Mouse (Mus musculus) forebrain, embryonic 15.5 days (tissue): ENCODE measurements at regions not wholly inside any gene's neighbourhood (a gene's known extent, or its start where the extent isn't known, plus 50 kb on each side); places are given as distances from the start of the nearest gene placed in this dataset.

ENCODE experiments used
- ATAC-seq: fragments of 200-750 bp; cut with Nextera tagmentation; replicated peaks from 2 replicates; pipeline ENCODE4 v1.8.0; 2017; ENCODE audit warnings: mild to moderate bottlenecking, moderate TSS enrichment, moderate library complexity
- H3K27ac ChIP-seq: fragments of 300-500 bp; sonication (generic); replicated peaks from 2 replicates; pipeline ENCODE4 v1.5.1; 2015; ENCODE audit warnings: mild to moderate bottlenecking, inconsistent platforms
- H3K27me3 ChIP-seq: fragments of 300-500 bp; sonication (generic); 2 replicates; pipeline ENCODE4 v1.6.1; 2015; ENCODE audit warnings: inconsistent platforms
- H3K36me3 ChIP-seq: fragments of 300-500 bp; sonication (generic); 2 replicates; pipeline ENCODE4 v1.6.1; 2015; ENCODE audit warnings: mild to moderate bottlenecking, inconsistent platforms
- H3K4me1 ChIP-seq: fragments of 300-500 bp; sonication (generic); 2 replicates; pipeline ENCODE4 v1.6.1; 2015; ENCODE audit warnings: inconsistent platforms
- H3K4me2 ChIP-seq: fragments of 300-500 bp; sonication (generic); replicated peaks from 2 replicates; pipeline ENCODE4 v1.6.1; 2015; ENCODE audit warnings: mild to moderate bottlenecking, inconsistent platforms
- H3K4me3 ChIP-seq: fragments of 300-500 bp; sonication (generic); 2 replicates; pipeline ENCODE4 v1.5.1; 2015; ENCODE audit warnings: mild to moderate bottlenecking, inconsistent platforms
- H3K9ac ChIP-seq: fragments of 300-500 bp; sonication (generic); replicated peaks from 2 replicates; pipeline ENCODE4 v1.6.1; 2015; ENCODE audit warnings: mild to moderate bottlenecking, inconsistent platforms
- H3K9me3 ChIP-seq: fragments of 300-500 bp; sonication (generic); 2 replicates; pipeline ENCODE4 v1.6.1; 2016; ENCODE audit warnings: inconsistent platforms
- WGBS: fragments of 180-500 bp; shearing (Covaris S2); methylation state at CpG from one replicate; pipeline ENCODE4 v1.1.7; 2015; ENCODE audit warnings: mixed read lengths; 5-methylcytosine and 5-hydroxymethylcytosine counted together

DNA sequence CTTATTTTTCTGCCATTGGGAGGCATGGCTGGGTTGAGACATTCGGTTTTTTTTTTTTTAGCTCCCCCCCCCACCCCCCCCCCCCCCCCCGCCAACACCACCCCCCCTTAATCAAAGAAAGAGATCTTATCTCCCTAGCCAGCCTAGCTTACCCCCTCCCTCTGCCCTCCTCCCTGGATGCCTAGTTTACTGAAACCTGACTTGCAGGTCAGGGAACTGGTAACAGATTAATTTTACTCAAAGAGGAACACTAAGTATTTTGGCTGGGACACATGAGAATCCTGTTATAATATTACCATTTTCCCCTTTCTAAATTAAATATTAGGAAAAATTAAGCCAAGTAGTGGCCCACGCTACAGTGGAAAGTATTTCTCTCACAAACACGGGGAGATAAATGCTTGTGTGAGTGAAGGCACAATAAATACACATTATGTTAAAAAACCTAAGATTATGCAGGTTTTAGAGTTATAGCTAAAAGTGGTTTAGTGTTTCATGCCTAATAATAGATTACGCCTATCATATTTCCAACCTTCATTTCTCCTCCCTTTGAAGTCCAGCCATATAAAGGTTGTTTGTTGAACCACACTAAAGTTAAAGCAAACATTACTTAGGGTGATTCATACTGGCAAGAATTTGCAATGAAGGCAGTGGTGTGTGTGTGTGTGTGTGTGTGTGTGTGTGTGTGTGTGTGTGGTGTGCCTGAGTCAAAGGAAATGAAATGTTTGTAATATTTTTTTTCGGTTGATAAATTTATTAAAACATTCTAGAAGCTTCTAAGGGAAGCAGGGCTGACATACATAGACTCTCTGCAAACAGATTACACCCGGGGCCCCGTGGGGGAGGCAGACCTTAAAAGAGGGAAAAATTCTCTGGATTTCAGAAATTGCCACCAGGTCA lies 76.0 kb upstream of the Arid5b start:
- H3K4me2 ChIP-seq, result no peak overlapping the region
- H3K4me1 ChIP-seq, result peaks cover 24% of the 10 kb centered on the region
- H3K27ac ChIP-seq, result peak overlapping the region; percentile 72
- H3K4me3 ChIP-seq, result no peak overlapping the region
- H3K9ac ChIP-seq, result no peak overlapping the region
- H3K36me3 ChIP-seq, result no peaks in the 10 kb centered on the region
- no peaks in the 10 kb centered on the region for H3K27me3 ChIP-seq
- no peak for ATAC-seq
- 32% methylated on average over 8 of the region's 8 CpGs for WGBS
- no peaks in the 10 kb centered on the region for H3K9me3 ChIP-seq

DNA sequence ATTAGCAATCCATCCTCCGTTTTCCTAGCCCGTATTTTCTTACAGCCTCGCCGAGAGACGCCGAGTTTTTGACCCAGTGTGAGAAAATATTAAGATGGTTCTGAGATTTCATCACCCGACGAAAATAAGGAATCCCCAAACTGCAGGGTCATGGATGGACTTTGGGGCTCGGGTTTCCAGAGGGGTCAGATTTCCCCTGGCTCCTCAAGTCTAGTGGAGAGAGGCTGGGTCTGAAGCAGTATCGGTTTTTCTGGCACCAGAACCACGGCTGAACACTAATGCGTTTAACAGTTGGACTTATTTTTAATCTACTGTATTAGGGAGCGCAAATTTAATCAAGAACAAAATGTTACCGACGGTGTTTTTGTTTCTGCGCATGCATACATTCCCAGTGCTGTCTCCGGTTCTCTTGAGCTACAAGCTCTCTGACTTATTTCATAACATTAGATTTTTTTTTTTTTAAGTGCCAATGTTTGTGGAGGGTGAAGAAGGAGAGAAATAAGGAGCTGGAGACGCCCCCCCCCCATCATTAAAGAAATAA lies 75.2 kb upstream of the Arid5b start:
- no peaks in the 10 kb centered on the region for H3K27me3 ChIP-seq
- ATAC-seq, result no peak
- no peaks in the 10 kb centered on the region for H3K9me3 ChIP-seq
- 78% methylated on average over 18 of the region's 18 CpGs for WGBS
- H3K9ac ChIP-seq, result no peak overlapping the region
- peaks cover 24% of the 10 kb centered on the region for H3K4me1 ChIP-seq
- no peak overlapping the region for H3K4me3 ChIP-seq
- H3K36me3 ChIP-seq, result no peaks in the 10 kb centered on the region
- H3K27ac ChIP-seq, result no peak overlapping the region
- no peak overlapping the region for H3K4me2 ChIP-seq

DNA sequence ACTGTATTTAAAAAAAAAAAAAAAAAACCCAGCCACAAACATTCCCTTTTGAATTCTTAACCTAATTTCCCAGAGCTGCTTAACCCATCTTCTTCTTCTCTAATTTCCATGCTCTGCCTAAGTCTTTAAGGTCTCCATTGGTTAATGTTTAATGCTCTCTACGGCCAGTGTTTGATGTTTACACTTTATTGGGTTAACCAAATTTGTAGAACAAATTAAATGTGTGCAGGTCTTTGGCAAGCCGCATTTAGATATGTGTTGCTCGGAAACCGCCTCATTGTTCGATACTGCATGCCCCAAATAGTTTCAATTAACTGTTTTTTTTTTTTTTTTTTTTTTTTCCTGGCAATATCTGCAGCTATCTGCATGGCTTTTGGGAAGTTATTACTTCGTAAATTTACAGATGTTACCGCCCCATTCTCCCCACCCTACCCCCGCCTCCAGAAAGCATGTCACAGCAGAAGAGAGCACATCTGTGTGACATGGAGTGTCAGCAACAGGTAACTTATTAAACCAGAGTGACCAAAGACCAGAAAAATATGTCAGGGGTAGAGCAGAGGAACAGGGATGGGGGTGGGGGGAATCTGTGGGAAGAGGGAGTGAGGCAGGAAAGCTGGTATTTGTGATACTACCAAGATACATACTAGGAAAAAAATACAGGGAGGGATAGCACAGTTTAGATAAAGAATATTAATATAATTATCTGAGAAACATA lies 73.5 kb upstream of the Arid5b start:
- no peak for ATAC-seq
- Histone ChIP-seq H3K9ac (no peak overlapping the region), H3K4me1 (peaks cover 24% of the 10 kb centered on the region), H3K36me3 (no peaks in the 10 kb centered on the region), H3K9me3 (no peaks in the 10 kb centered on the region), H3K4me2 (no peak overlapping the region), H3K27me3 (no peaks in the 10 kb centered on the region), H3K27ac (no peak overlapping the region), H3K4me3 (no peak overlapping the region)
- WGBS, result 58% methylated on average over 8 of the region's 8 CpGs

DNA sequence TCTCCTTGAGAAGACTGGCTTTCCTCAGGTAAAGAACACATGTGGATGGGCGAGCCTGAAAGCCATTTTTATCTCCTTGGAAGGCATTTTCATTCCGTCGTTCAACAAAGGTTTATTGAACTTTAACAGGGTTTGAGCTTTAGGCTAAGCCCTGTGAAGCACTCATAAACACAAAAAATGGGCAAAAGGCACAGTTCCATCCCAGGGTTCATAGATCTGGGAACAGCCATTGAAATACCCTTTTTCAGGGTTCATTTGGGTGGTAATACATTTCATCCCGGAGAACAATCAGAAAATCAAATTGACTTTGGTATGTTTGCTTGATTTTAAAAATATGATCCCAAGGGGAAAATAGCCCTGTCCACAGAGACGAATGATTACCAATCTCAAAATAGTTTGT lies 72.9 kb upstream of the Arid5b start:
- no peak for ATAC-seq
- H3K4me1 ChIP-seq, result peaks cover 24% of the 10 kb centered on the region
- WGBS, result 87% methylated on average over 5 of the region's 5 CpGs
- H3K27ac ChIP-seq, result no peak overlapping the region
- no peaks in the 10 kb centered on the region for H3K36me3 ChIP-seq
- no peaks in the 10 kb centered on the region for H3K27me3 ChIP-seq
- no peak overlapping the region for H3K4me2 ChIP-seq
- no peak overlapping the region for H3K9ac ChIP-seq
- H3K4me3 ChIP-seq, result no peak overlapping the region
- no peaks in the 10 kb centered on the region for H3K9me3 ChIP-seq

DNA sequence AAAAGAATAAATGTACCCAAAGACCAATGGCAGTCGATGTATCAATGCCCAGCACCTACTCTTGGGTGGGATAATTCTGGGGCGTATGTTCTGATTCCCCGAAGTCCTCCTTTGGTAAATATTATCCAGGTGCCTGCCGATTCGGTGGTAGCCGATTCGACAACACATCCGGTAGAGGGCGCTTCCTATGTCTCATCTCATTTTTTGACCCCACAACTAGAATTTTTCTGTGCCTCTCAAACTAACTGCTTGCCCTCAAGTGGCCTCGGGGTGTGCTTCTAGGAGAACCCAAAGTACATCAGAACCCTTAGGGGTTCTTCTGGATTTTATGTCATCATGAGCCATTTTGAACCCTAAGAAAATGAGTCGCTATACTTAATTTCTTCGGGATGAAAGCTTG lies 72.3 kb upstream of the Arid5b start:
- H3K36me3 ChIP-seq, result no peaks in the 10 kb centered on the region
- H3K4me1 ChIP-seq, result peaks cover 20% of the 10 kb centered on the region
- H3K9ac ChIP-seq, result no peak overlapping the region
- no peak overlapping the region for H3K27ac ChIP-seq
- H3K9me3 ChIP-seq, result no peaks in the 10 kb centered on the region
- H3K4me2 ChIP-seq, result no peak overlapping the region
- no peaks in the 10 kb centered on the region for H3K27me3 ChIP-seq
- WGBS, result 88% methylated on average over 12 of the region's 12 CpGs
- H3K4me3 ChIP-seq, result no peak overlapping the region
- no peak for ATAC-seq

DNA sequence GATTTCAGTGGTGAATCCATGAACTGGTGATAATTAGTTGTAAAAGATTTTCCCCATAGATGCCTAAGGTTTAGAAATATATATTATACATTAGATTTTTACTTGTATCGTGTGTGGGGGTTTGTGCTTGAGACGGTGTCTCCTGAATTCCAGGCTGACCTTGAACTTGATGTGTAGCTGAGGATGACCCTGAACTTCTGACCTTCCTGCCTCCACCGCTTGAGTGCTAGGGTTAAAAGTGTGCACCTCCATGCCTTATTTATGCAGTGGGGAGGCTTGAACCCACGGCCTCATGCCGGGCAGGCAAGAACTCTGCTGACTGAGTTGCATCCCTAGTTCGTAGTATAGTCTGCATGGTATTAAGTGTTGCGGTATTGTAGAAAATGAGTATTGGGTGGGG lies 69.3 kb upstream of the Arid5b start:
- Histone ChIP-seq H3K4me1 (no peaks in the 10 kb centered on the region), H3K27ac (no peak overlapping the region), H3K9ac (no peak overlapping the region), H3K4me3 (no peak overlapping the region), H3K4me2 (no peak overlapping the region), H3K9me3 (0 out of 2 replicates have a peak, but pooled peaks cover 1% of the 10 kb centered on the region), H3K36me3 (no peaks in the 10 kb centered on the region), H3K27me3 (no peaks in the 10 kb centered on the region)
- WGBS, result 94% methylated on average over 7 of the region's 7 CpGs
- ATAC-seq, result no peak

DNA sequence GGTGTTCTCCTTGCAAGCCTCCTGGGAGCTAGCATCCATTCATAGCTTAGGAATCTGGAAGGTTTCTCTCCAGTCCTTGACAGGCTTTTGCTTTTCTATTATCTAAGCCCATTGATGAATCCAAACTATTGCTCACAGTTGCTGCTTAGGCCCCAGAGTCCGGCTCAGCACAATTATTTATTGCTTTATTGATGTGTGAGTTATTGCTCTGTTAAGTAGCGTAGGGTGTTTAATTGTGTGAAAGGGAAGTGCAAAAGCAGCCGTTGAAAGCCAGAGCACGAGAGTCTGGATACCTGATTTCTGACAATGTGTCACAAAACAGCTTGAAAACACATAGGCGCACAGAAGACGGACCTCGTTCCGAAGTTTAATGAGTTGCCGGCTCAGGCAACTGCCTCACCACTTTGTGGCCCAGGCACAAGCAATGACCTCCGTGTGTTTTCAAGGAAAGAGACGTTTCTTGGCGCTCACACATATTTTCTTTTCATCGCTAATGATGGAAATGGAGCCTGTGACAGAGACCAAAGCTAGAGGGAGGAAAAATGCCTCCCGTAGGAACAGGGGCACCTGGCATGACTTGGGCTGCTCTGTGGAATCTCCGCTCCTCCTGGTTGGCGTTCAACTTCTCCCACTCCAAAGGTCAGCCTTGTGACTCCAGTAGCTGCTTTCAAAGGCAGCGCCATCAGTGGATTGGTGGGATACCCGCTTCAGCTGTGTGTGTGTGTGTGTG lies 66.6 kb upstream of the Arid5b start:
- 0 out of 2 replicates have a peak, but pooled peaks cover 2% of the 10 kb centered on the region for H3K9me3 ChIP-seq
- WGBS, result 67% methylated on average over 18 of the region's 18 CpGs
- H3K9ac ChIP-seq, result no peak overlapping the region
- no peak overlapping the region for H3K4me2 ChIP-seq
- no peaks in the 10 kb centered on the region for H3K4me1 ChIP-seq
- H3K36me3 ChIP-seq, result no peaks in the 10 kb centered on the region
- ATAC-seq, result no peak
- H3K4me3 ChIP-seq, result no peak overlapping the region
- no peaks in the 10 kb centered on the region for H3K27me3 ChIP-seq
- no peak overlapping the region for H3K27ac ChIP-seq

DNA sequence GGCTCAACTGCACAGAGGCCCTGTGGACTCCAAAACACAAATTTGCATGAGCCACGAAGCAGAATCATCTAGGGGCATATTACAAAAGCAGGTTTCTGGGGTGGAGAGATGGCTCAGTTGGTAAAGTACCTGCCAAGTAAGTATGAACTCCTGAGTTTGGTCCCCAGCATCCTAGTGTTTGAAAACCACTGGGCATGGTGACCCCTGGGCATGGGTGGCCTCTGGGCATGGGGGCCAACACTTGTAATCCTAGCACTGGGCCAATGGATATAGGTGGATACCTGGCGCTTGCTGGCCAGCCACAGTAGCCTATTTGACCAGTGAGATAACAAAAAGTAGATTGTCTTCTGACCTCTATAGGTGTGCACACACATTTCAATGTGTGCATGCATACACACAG lies 65.7 kb upstream of the Arid5b start:
- Histone ChIP-seq H3K36me3 (no peaks in the 10 kb centered on the region), H3K9ac (no peak overlapping the region), H3K4me3 (no peak overlapping the region), H3K4me1 (no peaks in the 10 kb centered on the region), H3K4me2 (no peak overlapping the region), H3K9me3 (0 out of 2 replicates have a peak, but pooled peaks cover 2% of the 10 kb centered on the region), H3K27ac (no peak overlapping the region), H3K27me3 (no peaks in the 10 kb centered on the region)
- WGBS, result 95% methylated on average over 2 of the region's 2 CpGs
- ATAC-seq, result no peak

DNA sequence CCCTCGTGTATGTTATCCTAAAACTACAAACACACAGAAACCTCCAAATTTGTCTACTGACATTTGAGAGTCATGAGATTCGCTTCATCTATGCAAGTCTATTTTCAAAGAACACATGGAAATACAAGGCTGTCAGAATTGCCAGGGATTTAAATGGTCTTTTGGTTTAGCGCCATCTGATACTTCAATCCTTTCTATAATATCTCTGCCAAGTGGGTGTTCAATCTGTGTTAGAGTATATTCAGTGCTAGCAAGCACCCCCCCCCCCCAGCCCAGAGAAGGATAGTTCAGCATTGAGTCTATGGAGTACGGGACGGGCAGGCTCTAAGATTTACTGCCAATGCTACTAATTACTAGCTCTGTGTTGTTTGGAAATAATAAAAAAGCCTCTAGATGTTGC lies 55.5 kb upstream of the Arid5b start:
- no peak overlapping the region for H3K4me3 ChIP-seq
- WGBS, result 73% methylated on average over 5 of the region's 5 CpGs
- no peak overlapping the region for H3K9ac ChIP-seq
- no peak overlapping the region for H3K27ac ChIP-seq
- H3K4me2 ChIP-seq, result no peak overlapping the region
- ATAC-seq, result no peak
- H3K4me1 ChIP-seq, result no peaks in the 10 kb centered on the region
- H3K36me3 ChIP-seq, result no peaks in the 10 kb centered on the region
- H3K27me3 ChIP-seq, result no peaks in the 10 kb centered on the region
- no peaks in the 10 kb centered on the region for H3K9me3 ChIP-seq
